Comparison of ENCODE assay signal across 32 mouse cellular contexts in the genomic region with DNA sequence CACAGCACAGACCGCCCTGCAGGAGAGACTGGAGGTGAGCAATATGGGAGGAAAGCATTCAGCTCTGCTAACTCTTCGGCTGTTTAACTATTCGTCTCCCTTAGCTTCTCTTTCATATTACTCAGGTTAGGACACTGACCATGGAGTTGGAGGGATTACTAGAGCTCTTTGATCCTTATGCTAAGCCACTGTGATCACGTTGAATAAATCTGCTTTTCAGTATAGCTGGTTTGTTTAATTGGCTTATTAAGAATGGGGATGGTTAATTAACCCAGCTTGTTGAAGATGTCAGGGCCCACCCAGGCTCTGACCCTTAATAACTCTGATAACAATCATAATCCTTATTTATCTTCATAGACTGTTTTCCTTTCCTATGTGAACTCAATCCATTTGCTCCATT. TPM values are rescaled to one million over a fixed set of nuclear protein-coding genes. Genes with fewer than 3 reads are reported as not detected.
"Had no signal": no experiment of that assay in that cellular context is flagged by ENCODE, and none has a peak within 500 bp of the region (broad histone marks: within the 10 kb centered on the region; RNA-seq: fewer than 3 reads in every experiment).

No protein-coding gene starts in this region.

- H3K4me2 ChIP-seq: limb, embryonic 12.5 days; limb, embryonic 13.5 days; limb, embryonic 15.5 days; liver, embryonic 11.5 days; liver, embryonic 12.5 days; liver, embryonic 13.5 days; liver, embryonic 15.5 days; lung, embryonic 14.5 days; lung, embryonic 15.5 days; midbrain, embryonic 11.5 days; midbrain, embryonic 12.5 days; midbrain, embryonic 13.5 days; midbrain, embryonic 15.5 days had no signal

- H3K27ac ChIP-seq: left cerebral cortex, adult 2 months; limb, embryonic 10.5 days; limb, embryonic 12.5 days; limb, embryonic 13.5 days; limb, embryonic 15.5 days; liver, embryonic 12.5 days; liver, embryonic 13.5 days; liver, embryonic 14.5 days; liver, embryonic 15.5 days; lung, embryonic 15.5 days; macrophage; midbrain, embryonic 10.5 days; midbrain, embryonic 12.5 days; midbrain, embryonic 13.5 days; midbrain, embryonic 15.5 days had no signal

- H3K36me3 ChIP-seq: limb, embryonic 10.5 days; limb, embryonic 12.5 days; limb, embryonic 13.5 days; limb, embryonic 15.5 days; liver, embryonic 12.5 days; liver, embryonic 13.5 days; liver, embryonic 15.5 days; lung, embryonic 15.5 days; midbrain, embryonic 10.5 days; midbrain, embryonic 12.5 days; midbrain, embryonic 13.5 days; midbrain, embryonic 15.5 days had no signal

- H3K27me3 ChIP-seq: limb, embryonic 12.5 days; limb, embryonic 13.5 days; limb, embryonic 15.5 days; liver, embryonic 12.5 days; liver, embryonic 13.5 days; lung, embryonic 15.5 days; megakaryocyte, embryonic 14.5 days; midbrain, embryonic 12.5 days; midbrain, embryonic 13.5 days; midbrain, embryonic 15.5 days had no signal

- DNase-seq: left cerebral cortex, postnatal 4 days; liver, embryonic 13.5 days; liver, postnatal 0 days; lung, adult 18-20 months; lung, adult 2 months; lung, embryonic 14.5 days; lung, postnatal 10 days; lung, postnatal 14 days; lung, postnatal 36 days; lung, postnatal 4 days; midbrain, embryonic 14.5 days had no signal

- H3K9me3 ChIP-seq: limb, embryonic 10.5 days; limb, embryonic 12.5 days; limb, embryonic 13.5 days; limb, embryonic 15.5 days; liver, embryonic 12.5 days; liver, embryonic 13.5 days; liver, embryonic 15.5 days; lung, embryonic 15.5 days; megakaryocyte, embryonic 14.5 days; midbrain, embryonic 10.5 days; midbrain, embryonic 12.5 days; midbrain, embryonic 13.5 days; midbrain, embryonic 15.5 days had no signal

- H3K4me1 ChIP-seq: limb, embryonic 10.5 days; limb, embryonic 12.5 days; limb, embryonic 13.5 days; limb, embryonic 15.5 days; liver, embryonic 12.5 days; liver, embryonic 13.5 days; liver, embryonic 15.5 days; lung, embryonic 15.5 days; megakaryocyte, embryonic 14.5 days; midbrain, embryonic 15.5 days had no signal

- ATAC-seq: liver, embryonic 12.5 days; liver, postnatal 0 days; lung, postnatal 0 days; midbrain, embryonic 13.5 days; midbrain, embryonic 15.5 days; midbrain, embryonic 16.5 days had no signal

- H3K9ac ChIP-seq: limb, embryonic 12.5 days; limb, embryonic 13.5 days; limb, embryonic 15.5 days; liver, embryonic 12.5 days; liver, embryonic 13.5 days; liver, embryonic 14.5 days; liver, embryonic 15.5 days; liver, postnatal 0 days; lung, embryonic 14.5 days; lung, embryonic 15.5 days; midbrain, embryonic 12.5 days; midbrain, embryonic 13.5 days; midbrain, embryonic 15.5 days had no signal

- H3K4me3 ChIP-seq: left cerebral cortex, adult 2 months; limb, embryonic 10.5 days; limb, embryonic 12.5 days; limb, embryonic 13.5 days; limb, embryonic 15.5 days; liver, embryonic 12.5 days; liver, embryonic 13.5 days; liver, embryonic 15.5 days; lung, embryonic 15.5 days; megakaryocyte, embryonic 14.5 days; midbrain, embryonic 10.5 days; midbrain, embryonic 12.5 days; midbrain, embryonic 13.5 days; midbrain, embryonic 15.5 days; myocyte had no signal

RNA-seq across cellular contexts. Expression of a gene that starts 38.1 kb away (rescaled TPM):
- total RNA-seq: monocyte, adult 5-6 weeks had no signal
